8 mouse cellular contexts compared by ENCODE assay signal in genomic region chr15:80263610-80264575, GRCm38 (mm10). TPM values are rescaled to one million over a fixed set of nuclear protein-coding genes. Genes with fewer than 3 reads are reported as not detected.
A peak's percentile ranks its signal among the peaks of the same experiment; 100 is the strongest.
DNase-seq lines count a peak whose midpoint lies in the region; ATAC-seq and TF ChIP-seq lines count a peak whose summit lies in the region.

Gene Rps19bp1, minus strand, starts transcription at chr15:80264315.

- TF ChIP-seq CTCF in heart, adult 2 months (IDR thresholded peaks at IDR 0.05), result no peak
- no peak; the same call in 1 of the 2 replicates for TF ChIP-seq CTCF in midbrain, postnatal 0 days (IDR thresholded peaks at IDR 0.05)

- no peaks in the 10 kb centered on the region for H3K79me2 ChIP-seq in heart, adult 2 months (replicated peaks; ENCODE audit: control insufficient read depth, insufficient read depth, low read length)

- 2% methylated on average over 66 of the region's 66 CpGs for WGBS in embryonic facial prominence, embryonic 13.5 days
- under 1% methylated on average over 66 of the region's 66 CpGs for WGBS in heart, adult 2 months
- whole genome bisulfite sequencing in limb, embryonic 14.5 days, result 2% methylated on average over 58 of the region's 66 CpGs
- WGBS in midbrain, postnatal 0 days, result 1% methylated on average over 63 of the region's 66 CpGs

- peak within 1 kb of the TSS; percentile 86 for H3K4me3 ChIP-seq in embryonic facial prominence, embryonic 13.5 days
- H3K4me3 ChIP-seq in heart, adult 2 months, result peak within 1 kb of the TSS; percentile 87
- peak within 1 kb of the TSS; percentile 66 for H3K4me3 ChIP-seq in limb, embryonic 14.5 days (replicated peaks; ENCODE audit: low read length)
- peak within 1 kb of the TSS; percentile 76 for H3K4me3 ChIP-seq in midbrain, postnatal 0 days (ENCODE audit: low read depth, low read length)

- peaks cover 23% of the 10 kb centered on the region for H3K36me3 ChIP-seq in embryonic facial prominence, embryonic 13.5 days
- no peaks in the 10 kb centered on the region for H3K36me3 ChIP-seq in heart, adult 2 months (ENCODE audit: control insufficient read depth, insufficient read depth, low read length)
- peaks cover 14% of the 10 kb centered on the region for H3K36me3 ChIP-seq in limb, embryonic 14.5 days (ENCODE audit: control insufficient read depth, insufficient read depth, low read length)
- peaks cover 11% of the 10 kb centered on the region for H3K36me3 ChIP-seq in midbrain, postnatal 0 days (ENCODE audit: insufficient read depth, low read length)

- no peaks in the 10 kb centered on the region for H3K9me3 ChIP-seq in embryonic facial prominence, embryonic 13.5 days
- no peaks in the 10 kb centered on the region for H3K9me3 ChIP-seq in limb, embryonic 14.5 days (ENCODE audit: control insufficient read depth, low read length)
- H3K9me3 ChIP-seq in midbrain, postnatal 0 days (ENCODE audit: low read length), result no peaks in the 10 kb centered on the region

- peak; percentile 78 for TF ChIP-seq POLR2A in heart, adult 2 months (IDR thresholded peaks at IDR 0.05; ENCODE audit: insufficient read depth, low read depth, low read length)
- 0 out of 2 replicates have a peak, but pooled peaks have one; percentile 40 for TF ChIP-seq POLR2A in limb, embryonic 14.5 days (IDR thresholded peaks at IDR 0.05; ENCODE audit: borderline replicate concordance, extremely low read depth, insufficient read depth, insufficient read length)

- intact Hi-C loops in heart, adult 2 months (cut with DNase I), result loop anchor here (5.0 to 10.0 kb wide), 5 partner anchors 37 to 681 kb away; partner anchors contain the start of gene Adsl

- peak within 1 kb of the TSS; percentile 49 for H3K27ac ChIP-seq in embryonic facial prominence, embryonic 13.5 days
- H3K27ac ChIP-seq in heart, adult 2 months, result peak within 1 kb of the TSS; percentile 87
- H3K27ac ChIP-seq in limb, embryonic 14.5 days (replicated peaks; ENCODE audit: low read depth, low read length), result peak within 1 kb of the TSS; percentile 35; the same call in 1 of the 2 replicates
- peak within 1 kb of the TSS; percentile 48; the same call in 1 of the 2 replicates for H3K27ac ChIP-seq in midbrain, postnatal 0 days (ENCODE audit: low read depth, low read length)

- peak; percentile 84 for ATAC-seq in embryonic facial prominence, embryonic 13.5 days (ENCODE audit: insufficient number of reproducible peaks, insufficient read depth, low FRiP score, low TSS enrichment, low read depth)
- peak; percentile 90 for ATAC-seq in limb, embryonic 14.5 days (ENCODE audit: low FRiP score, low read depth)
- peak; percentile 86 for ATAC-seq in midbrain, postnatal 0 days (ENCODE audit: low FRiP score)

- H3K27me3 ChIP-seq in embryonic facial prominence, embryonic 13.5 days, result no peaks in the 10 kb centered on the region
- no peaks in the 10 kb centered on the region for H3K27me3 ChIP-seq in heart, adult 2 months (ENCODE audit: control insufficient read depth, insufficient read depth, low read length)
- H3K27me3 ChIP-seq in limb, embryonic 14.5 days (ENCODE audit: control insufficient read depth, insufficient read depth, low read length), result no peaks in the 10 kb centered on the region
- no peaks in the 10 kb centered on the region for H3K27me3 ChIP-seq in midbrain, postnatal 0 days (ENCODE audit: insufficient read depth, low read length)

- TF ChIP-seq EP300 in heart, adult 2 months (IDR thresholded peaks at IDR 0.05; ENCODE audit: insufficient read depth, low read depth, low read length), result peak; percentile 57; the same call in 1 of the 2 replicates

- peak within 1 kb of the TSS; percentile 82 for H3K4me2 ChIP-seq in embryonic facial prominence, embryonic 13.5 days
- H3K4me2 ChIP-seq in limb, embryonic 14.5 days (replicated peaks; ENCODE audit: low read depth, low read length, severe bottlenecking), result peak within 1 kb of the TSS; percentile 82
- peak within 1 kb of the TSS; percentile 83 for H3K4me2 ChIP-seq in midbrain, postnatal 0 days (ENCODE audit: low read depth, low read length, poor library complexity, severe bottlenecking)

- H3K4me1 ChIP-seq in embryonic facial prominence, embryonic 13.5 days, result peaks cover 23% of the 10 kb centered on the region
- H3K4me1 ChIP-seq in heart, adult 2 months (ENCODE audit: control insufficient read depth, insufficient read depth, low read length), result no peaks in the 10 kb centered on the region; the same call in 1 of the 2 replicates
- peaks cover 9% of the 10 kb centered on the region for H3K4me1 ChIP-seq in limb, embryonic 14.5 days (ENCODE audit: control insufficient read depth, insufficient read depth, low read length)
- peaks cover 7% of the 10 kb centered on the region; the same call in 1 of the 2 replicates for H3K4me1 ChIP-seq in midbrain, postnatal 0 days (ENCODE audit: insufficient read depth, low read length)

- DNase-seq in 3T3-L1 (ENCODE audit: low read depth, low spot score), result peak; percentile 93
- peak; percentile 92 for DNase-seq in adrenal gland, postnatal 36 days
- peak; percentile 90 to 91 for DNase-seq in heart, adult 2 months
- DNase-seq in kidney, adult 8-10 months, result peak; percentile 87 to 88
- peak; percentile 94 for DNase-seq in limb, embryonic 14.5 days (ENCODE audit: low spot score)
- DNase-seq in midbrain, postnatal 0 days (ENCODE audit: low spot score), result peak; percentile 94
- peak; percentile 81 to 87 for DNase-seq in spleen, postnatal 14 days (ENCODE audit: low spot score in 2 of 2)

- H3K9ac ChIP-seq in embryonic facial prominence, embryonic 13.5 days, result peak within 1 kb of the TSS; percentile 87
- H3K9ac ChIP-seq in heart, adult 2 months (ENCODE audit: low read depth, low read length), result peak within 1 kb of the TSS; percentile 68
- peak within 1 kb of the TSS; percentile 65 for H3K9ac ChIP-seq in limb, embryonic 14.5 days (ENCODE audit: low read depth, low read length, severe bottlenecking)
- peak within 1 kb of the TSS; percentile 86 for H3K9ac ChIP-seq in midbrain, postnatal 0 days (replicated peaks; ENCODE audit: low read length, poor library complexity, severe bottlenecking)

RNA-seq across cellular contexts. Expression of gene Rps19bp1, which starts in this region (rescaled TPM):
- total RNA-seq in adrenal gland, postnatal 36 days (2021), result 10 to 100 TPM; 41.4 to 46.9 TPM
- 67.0 and 67.3 TPM in 2 replicates for polyA plus RNA-seq in embryonic facial prominence, embryonic 13.5 days (2015; fragmentation: Nextera tagmentation; extraction: Ambion mirVana)
- 10 to 100 TPM; 15.6 to 16.4 TPM for total RNA-seq in heart, adult 2 months (2021)
- polyA plus RNA-seq in heart, adult 2 months (2012; rRNA removed), result 12.2 and 12.7 TPM in 2 replicates
- 38.4 and 44.2 TPM in 2 replicates for polyA plus RNA-seq in limb, embryonic 14.5 days (2012; rRNA removed)
- 61.1 and 66.0 TPM in 2 replicates for polyA plus RNA-seq in limb, embryonic 14.5 days (2014; fragmentation: Nextera tagmentation; extraction: Ambion mirVana)
- total RNA-seq in midbrain, postnatal 0 days (2014; rRNA removed), result 34.5 and 43.8 TPM in 2 replicates
- polyA plus RNA-seq in midbrain, postnatal 0 days (2015; fragmentation: Nextera tagmentation; extraction: Ambion mirVana), result 86.9 and 87.1 TPM in 2 replicates

Comparison
In these comparisons a context has a peak if more than half of its experiments do, and no peak if none do; other contexts are left out.
1. Peak in every context shown above with its lines: DNase-seq, ATAC-seq, H3K4me3 ChIP-seq and H3K27ac ChIP-seq.
2. H3K27ac ChIP-seq: peak in every context shown above with its lines; median percentile 87 in heart, adult 2 months; 49 in embryonic facial prominence, embryonic 13.5 days; 48 in midbrain, postnatal 0 days; 35 in limb, embryonic 14.5 days.